Mouse (Mus musculus) forelimb bud, embryonic 11.5 days (tissue): ENCODE results near the gene Bco1.

ENCODE experiments used
- DNase-seq: peaks from one replicate; pipeline ENCODE4 v3.0.0-alpha.2; 2012; ENCODE audit warnings: low read depth, low spot score

The Bco1 gene

DNA sequence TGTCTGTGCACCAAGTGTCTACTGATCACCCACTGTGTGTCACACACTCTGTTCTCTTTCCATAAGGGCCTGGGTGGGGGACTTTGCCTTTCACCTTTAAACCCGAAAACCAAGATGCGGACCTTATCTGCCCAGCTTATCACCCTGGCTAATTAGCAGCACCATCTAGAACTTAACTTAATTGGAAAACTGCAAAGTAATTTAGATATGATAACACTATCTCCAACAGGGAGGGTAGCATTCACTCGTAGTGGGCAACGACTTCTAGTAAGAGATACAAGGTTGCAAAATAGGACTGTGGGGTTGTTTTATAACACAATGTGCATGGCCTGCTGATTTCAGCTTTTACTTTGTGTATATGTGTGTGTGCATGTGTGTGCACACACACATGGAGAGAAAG, 5.9 kb upstream of the Bco1 start:
- DNase-seq, result no peak

DNA sequence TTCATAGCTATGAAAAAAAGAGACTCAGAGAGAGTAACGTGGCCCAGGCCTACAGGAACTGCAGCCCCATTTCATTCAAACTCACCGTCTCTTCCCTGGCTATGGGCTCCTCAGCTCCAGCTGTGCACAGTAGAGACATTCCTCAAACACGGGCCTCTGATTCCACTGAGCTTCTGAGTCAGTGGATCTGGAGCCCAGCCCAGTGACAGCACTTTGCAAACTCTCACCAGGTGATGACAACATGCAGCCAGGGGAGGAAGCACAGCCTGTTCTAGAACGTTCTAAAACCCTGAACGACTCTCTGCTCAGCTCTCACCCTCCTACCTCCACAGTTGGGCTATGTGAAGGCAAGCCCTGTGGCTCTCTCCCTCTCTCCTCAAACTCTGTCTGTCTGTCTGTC, 1.6 kb upstream of the Bco1 start:
- no peak for DNase-seq

DNA sequence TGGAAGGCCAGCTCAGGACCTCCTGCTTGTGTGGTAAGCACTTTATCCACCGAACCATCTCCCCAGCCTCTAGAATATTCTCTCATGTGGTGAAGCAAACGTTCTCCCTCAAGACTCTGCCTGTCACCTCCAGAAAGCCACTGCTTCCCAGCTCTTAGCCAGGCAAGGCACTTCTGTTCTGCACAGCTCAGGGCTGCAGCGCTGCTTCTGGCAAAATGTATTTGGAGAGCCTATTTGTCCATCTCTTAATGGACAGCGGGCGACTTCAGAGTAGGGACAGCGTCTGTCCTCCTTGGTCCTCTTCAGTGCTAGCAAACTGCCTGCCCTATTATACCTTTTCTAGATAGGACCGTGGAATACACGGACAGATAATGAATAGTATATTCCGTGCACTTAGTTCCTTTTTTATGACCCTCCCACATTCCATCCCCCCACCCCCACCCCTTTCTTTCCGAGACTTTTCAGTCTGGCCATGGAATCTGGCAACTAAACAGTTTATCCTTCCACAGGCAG, 1.5 kb downstream of the Bco1 start:
- DNase-seq, result no peak

DNA sequence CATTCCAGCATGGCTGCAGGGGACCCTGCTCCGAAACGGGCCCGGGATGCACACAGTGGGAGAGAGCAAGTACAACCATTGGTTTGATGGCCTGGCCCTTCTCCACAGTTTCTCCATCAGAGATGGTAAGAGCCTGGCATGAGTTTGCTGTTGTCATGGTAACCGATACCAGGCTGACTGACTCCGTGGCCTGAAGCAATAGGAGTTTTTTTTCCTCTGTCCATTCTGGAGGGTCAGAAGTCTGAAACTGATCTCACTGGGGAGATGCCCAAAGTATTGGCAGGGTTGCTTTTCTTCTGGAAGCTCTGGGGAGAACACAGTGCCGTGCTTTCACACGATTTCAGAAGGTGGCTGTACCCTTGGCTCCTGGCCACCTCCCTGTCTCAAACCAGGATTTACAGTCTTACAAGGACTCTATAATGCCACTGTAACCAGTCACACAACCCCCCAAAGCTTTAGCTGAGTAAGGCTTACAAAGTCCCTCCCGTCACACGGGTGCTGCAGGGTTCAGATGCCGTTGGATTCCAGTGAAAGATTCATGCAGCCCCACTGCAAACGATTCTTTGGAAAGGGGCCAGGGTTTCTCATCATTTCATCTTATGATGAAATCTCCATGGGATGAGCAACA, 2.0 kb downstream of the Bco1 start:
- DNase-seq, result no peak

DNA sequence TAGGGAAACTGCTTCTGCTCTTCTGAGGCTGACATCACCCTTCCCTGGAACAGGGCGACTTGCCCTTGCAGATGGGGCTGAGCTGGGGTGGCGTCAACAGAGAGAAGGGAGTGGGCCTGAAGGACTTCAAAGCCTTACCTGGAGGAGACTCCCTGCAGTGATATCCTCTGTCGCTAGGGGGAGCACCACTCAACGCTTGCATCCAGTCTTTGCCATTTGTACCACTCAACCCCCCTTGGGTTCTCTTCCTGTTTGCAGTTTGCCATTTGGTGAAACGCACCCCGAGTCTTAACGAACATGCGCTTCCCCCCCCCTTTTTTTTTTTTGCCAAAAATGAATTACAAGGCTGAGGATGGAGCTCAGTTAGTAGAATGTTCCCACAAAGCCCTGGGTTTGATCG, 11.9 kb downstream of the Bco1 start:
- DNase-seq, result peak; percentile 81

DNA sequence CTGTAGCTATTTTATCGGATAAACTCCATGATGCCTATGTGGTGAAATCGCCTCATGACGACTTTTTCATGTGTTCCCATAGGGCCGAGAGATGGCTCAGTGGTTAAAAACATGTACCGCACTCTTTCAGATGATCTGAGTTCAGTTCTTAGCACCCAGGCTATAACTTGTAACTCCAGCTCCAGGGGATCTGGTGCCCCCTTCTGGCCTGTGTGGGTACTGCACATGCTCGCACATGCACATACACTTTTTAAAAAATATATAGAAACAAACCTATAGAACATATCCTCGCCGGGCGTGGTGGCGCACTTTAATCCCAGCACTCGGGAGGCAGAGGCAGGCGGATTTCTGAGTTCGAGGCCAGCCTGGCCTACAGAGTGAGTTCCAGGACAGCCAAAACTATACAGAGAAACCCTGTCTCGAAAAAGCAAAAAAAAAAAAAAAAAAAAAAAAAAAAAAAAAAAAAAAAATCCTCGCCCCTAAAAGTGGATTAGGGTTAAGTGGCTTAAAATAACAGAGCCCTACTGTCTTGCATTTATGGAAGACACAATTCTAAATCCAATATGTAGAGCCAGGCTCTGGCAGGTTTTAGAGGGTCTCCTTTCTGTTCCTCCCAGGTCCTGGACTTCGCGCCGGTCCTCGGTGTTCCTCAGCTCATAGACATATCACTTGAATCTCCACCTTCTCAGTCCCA, 13.5 kb downstream of the Bco1 start:
- no peak for DNase-seq

DNA sequence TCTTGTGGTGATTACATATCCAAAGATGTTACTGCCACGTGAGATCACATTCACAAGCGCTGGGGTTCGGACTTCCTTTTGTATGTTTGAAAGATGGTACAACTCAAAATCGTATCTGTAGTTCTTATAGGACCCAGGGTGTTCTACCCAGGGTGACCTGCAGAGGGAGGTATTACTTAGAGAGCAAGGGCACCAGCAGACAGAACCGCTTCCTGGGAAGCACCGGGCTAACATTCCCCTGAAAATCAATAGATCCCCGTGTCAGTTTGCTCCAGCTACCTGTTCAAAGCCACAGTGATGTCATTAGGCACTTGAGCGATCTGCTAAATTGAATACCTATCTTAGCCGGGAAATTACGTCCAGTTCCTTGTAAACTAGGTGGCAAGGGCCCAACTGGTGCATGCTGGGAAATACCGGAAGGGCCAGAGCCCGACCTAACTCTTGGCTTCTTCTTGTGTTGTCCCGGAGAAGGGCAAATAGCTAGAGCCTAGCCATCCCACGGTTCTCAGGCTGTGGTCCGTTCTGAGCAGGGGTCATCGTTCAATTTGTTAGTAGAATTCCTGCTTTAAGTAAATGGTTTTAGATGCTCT, 14.2 kb downstream of the Bco1 start:
- peak; percentile 43 for DNase-seq

DNA sequence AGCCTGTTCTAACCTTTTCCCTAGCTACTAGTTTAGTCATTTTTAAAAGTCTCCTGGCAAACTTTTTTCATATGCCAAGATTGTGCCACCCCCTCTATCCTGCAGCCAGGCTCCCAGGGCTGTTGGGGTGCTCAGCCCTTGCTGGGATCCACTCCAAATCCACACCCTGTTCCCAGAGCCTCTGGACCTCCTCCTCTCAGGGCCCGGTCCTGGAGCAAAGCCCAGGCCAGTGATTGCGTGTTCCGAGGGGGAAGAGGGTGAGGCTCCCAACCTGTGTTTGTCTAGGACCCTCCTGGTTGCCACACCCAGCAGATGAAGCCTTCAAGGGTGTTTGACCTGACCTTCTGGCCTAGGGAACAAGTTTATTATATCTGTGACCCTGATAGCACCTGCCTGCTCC, 16.0 kb downstream of the Bco1 start:
- DNase-seq, result no peak

DNA sequence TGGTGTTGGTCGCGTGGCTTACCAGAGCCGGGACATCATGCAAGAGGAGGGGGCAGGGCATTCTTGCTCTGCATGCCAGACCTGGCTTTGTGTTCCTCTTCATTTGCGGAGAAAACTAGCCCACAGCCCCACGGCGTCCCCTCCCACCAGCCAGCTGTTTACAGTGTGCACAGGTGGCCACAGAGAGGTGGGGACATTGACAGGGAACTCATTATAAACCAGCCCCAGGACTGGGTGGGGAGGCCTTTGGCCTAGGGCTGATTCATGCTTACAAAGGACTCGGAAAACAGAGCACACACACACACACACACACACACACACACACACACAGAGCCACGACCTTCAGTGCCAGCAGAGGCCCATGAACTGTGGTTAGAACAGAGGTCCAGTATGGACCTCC, 16.6 kb downstream of the Bco1 start:
- DNase-seq, result no peak

DNA sequence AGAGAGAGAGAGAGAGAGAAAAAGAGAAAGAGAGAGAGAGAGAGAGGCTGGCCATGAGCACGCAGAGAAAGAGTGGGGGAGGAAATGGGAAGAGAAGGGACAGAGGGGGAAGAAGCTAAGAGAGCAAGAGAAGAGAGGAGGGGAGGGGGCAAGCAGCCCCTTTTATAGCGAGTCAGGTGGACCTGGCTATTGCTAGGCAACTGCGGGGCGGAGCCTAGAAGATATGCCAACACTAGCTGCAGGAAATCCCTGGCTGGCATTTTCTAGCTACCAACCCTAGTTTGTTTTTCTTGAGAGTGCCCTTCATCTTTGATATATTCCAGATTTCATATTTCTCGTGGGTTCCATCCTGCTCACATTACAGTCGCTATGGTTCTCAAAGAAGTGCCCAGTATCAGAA, 19.4 kb downstream of the Bco1 start:
- no peak for DNase-seq

DNA sequence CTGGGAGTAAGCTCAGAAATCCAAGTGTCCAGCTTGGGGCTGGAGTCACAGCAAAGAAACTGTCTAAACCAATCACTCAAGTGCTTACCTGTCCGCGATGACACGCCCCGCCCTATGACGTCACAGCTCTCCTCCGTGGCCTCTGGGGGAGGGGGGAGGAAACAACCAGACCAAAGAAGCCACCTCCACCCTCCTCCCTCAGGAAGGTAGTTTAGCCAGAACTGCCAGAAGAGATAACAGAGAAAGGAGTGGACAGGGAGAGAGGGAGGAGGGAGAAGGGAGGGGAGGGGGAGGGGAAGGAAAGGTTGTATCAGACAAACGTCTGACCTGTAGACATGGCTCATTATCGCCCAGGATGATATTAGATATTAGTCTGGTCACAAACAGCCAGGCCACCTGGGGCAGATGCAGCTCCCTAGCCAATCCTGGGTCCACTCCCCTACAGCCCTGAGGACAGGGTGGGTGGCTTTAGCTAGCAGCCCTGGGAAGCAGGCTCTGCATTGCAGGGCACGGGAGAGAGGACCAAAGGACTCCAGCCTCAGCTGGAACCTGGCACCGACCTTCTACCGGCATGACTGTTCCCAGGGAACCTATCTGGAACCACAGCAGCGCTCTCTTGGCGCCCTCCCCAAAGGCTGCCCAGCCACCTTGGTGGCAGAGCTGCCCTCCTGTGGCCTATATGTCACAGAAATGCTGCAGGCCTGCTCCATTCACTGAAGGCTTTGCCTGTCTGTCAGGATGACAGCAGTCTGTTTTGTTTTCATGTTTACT, 20.2 kb downstream of the Bco1 start:
- DNase-seq, result no peak

DNA sequence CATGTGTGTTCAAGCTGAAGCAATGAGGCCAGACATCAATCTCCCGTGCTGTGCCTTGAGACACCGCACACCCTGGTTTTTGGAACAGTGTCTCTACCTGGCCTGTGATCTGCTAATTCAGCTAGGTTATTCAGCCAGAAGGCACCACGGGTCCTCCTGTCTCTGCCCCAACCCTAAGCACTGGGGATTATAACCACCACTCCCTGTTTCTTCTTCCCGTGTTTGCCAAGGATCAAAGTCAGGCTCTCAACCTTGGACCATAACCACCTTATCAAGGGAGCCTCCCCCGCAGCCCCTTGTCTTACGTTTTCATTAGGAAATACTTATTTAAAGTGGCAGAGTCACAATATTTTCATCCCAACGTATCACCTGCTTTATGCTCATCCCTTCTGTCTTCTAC, 20.9 kb downstream of the Bco1 start:
- no peak for DNase-seq

DNA sequence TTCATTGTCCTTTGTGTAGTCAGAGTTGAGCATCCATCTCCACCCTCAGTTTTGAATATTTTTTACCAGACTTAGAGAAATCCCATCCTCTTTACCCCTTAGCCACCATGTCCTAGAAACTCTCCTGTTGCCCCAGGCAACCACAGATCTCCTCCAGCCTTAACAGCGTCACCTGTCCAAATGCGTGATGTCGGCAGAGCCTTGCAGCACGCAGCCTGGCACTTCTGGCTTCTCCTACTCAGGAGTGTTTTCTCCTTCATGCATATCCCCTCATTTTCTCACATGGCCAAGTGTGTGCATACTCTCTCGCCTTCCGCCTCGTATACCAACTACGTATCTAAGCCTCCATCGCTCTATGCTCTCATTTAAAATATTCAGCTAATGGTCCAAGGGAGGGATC, 22.8 kb downstream of the Bco1 start:
- no peak for DNase-seq

DNA sequence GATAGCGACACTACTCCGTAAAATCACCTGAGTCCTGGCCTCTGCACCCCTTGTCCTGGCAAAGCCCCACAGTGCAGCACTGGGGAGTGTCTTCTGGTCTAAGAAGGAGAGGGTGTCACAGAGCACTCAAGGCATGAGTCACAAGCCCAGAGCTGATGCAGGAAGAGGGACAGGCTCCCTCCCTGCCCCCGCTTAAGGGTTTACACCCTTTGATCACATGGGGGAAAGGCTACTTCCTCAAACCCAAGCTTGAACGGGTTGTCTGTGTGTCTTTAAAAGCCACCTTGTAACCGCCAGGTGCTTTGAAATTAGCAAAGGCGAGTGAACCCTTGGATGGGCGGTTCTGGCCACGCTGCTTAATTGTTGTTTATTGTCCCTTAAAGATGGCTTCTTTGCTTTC, 25.6 kb downstream of the Bco1 start:
- no peak for DNase-seq

DNA sequence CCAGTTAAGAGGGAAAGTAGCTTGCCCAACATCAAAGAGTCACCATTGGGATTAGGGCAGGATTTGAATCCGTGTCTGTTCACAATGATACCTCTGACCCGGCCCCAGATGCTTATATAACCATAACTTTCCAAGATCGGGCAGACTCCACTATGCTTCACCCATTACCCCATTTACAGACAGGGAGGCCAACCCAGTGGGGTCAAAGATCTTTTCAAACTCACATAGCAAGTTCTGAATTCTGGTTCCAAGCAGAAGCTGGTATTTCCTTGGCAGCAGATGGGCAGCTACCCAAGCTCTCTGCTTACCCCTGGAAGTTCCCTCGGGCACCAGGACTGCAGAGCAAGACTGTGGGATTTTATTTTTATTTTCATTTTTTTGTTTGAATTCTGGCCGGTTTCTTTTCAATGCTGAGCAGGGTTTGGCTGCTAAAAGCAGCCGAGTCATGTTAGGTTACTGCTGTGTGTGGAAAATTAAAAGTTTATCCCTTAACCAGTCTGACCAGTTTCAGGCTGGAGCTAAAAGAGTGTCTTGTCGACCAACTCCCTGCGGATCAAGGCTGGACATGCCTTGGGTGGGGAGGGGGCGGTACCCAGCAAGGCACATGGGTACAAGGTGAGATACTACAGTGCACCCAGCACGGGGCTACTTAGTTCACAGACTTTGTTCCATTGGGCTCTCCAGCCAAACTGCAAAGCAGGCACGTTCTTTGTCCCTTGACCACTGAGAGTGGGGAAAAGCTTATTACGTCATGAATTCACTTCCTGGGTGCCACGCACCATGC, 28.4 kb downstream of the Bco1 start:
- DNase-seq, result no peak

DNA sequence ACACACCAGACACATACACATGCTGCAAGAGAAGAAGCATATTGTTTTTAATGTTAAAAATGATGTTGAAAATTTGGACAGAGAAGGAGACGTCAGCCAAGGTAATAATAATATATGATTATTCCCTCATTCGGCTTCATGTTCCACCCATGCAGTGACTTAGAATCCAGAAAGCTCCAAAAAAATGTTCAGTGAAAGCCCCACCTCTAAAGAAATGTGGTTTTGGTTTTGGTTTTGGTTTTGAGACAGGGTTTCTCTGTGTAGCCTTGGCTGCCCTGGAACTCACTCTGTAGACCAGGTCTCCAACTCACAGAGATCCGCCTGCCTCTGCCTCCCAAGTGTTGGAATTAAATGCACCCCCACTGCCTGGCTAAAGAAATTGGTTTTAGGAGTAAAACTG, 30.2 kb downstream of the Bco1 start:
- DNase-seq, result no peak

DNA sequence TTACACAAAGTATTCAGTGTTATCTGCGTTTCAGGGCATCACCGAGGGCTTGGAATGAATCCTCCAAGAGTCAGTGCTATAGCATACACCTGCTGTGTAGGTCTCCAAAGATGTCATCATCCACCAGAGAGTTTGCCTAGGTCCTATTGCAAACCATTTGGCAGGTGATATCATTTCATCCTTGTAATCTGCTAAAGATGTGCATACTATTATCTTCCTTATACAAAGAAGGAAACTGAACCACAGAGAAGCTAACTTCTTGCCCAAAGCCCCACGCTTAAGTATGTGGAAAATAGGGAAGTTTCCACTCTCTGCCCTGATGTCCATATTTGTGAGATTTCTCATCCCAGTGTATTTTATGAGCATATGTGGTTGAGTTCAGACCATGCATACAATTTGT, 30.8 kb downstream of the Bco1 start:
- no peak for DNase-seq

DNA sequence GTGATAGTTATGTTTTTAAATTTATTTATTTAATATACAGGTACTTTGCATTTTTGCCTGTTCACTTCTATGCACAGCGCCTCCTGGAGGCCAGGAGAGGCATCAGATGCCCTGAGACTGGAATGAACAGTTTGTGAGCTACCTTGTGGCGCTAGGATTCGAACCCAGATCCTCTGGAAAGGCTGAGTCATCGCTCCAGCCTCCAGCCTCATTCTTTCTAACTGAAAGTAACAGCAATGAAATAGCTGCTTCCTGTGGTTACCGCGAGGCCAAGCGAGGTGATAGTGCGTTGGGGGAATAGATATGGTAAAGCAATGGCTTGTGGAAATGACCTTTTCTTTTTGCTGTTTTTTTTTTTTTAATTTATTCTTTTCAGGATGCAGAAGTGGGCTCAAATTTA, 31.4 kb downstream of the Bco1 start:
- DNase-seq, result no peak

DNA sequence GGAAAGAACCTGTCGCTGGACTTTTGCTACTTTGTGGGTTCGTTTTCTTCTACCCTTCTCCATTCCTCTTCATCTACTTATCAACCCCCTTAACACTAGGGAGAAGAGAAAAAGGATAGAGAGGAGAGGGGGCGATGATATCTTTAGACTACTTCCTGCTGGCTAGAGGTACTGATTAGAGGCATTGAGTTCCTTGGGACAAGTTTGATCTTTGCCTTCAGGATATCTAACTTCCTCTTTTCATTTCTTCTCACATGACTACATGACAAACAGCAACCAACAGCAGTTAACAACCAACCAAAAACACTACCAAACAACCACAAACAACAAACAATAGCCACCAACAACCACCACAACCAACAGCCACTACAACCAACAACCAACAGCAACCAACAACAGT, 38.0 kb downstream of the Bco1 start:
- no peak for DNase-seq

DNA sequence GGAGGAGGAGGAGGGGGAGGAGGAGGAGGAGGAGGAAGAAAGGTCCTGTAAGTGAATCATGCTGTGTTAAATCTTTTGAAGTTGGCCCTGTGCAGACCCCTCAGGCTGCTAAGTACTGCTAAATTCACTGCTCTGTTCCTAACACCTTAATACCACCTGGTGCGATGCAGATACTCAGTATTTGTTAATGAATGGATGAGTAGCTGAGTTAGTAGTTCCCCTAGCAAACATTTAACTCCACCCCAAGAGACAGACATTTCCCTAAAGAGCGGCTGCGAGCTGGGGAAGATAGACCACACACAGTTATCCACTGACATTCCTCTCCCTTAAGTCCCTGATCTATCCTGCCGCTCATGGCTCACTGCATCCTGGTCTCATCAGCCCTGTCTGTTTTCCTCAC, 40.7 kb downstream of the Bco1 start:
- DNase-seq, result no peak

DNA sequence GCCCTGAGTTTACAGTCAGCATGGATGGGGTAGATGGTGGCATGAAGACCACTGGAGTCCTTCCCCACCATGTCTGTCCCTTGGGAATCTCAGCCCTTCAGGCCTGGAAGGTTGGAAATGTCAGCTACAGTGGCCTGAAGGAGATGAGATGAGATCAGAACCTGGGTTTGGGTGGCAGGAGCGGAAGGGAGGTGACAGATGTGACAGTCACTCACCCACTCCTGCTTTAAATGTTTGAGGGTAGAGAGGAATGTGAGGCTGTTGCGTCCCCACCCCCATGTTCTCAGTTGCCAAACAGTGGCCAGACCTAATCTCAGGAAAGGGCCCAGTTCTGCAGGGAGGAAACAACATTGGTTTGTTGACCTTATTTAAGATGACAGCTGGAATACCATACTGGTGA, 41.1 kb downstream of the Bco1 start:
- no peak for DNase-seq

DNA sequence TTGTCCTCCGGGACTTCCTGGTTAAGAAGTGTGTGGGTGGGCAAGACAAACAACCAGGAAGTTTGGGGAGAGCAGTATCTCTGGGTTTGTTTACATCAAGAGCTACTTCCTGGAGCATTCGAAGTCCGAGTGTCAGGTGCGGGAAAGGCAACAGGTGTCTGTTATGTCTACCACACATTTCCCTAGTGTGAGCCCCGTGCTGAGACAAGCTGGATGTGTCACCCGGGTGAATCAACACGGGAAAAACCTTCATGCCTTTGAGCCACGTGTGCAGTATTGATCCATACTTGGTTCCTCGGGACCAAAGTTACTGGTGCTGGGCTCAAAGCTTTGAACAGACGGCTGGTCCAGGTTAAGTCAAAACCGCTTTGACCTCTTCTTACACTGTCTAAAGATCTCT, 41.7 kb downstream of the Bco1 start:
- DNase-seq, result no peak
